Mouse (Mus musculus) CD4-positive, CD25-positive, alpha-beta regulatory T cell, adult 4 months (primary cell): ENCODE data around the gene Phtf2. TPM values are rescaled to one million over a fixed set of nuclear protein-coding genes. Genes with fewer than 3 reads are reported as not detected.

Experiments
- ATAC-seq: one replicate; pipeline ENCODE4 v1.8.0; 2017
- polyA plus RNA-seq, 2 experiments: library from polyadenylated mRNA; unstranded; fragments of 100-300 nt; shearing (Covaris generic); gene quantifications; one replicate each; pipeline ENCODE4 v1.2.1; 2017

Phtf2 gene
- 10 to 100 TPM; 46.0 to 49.2 TPM for polyA plus RNA-seq

GRCm38 (mm10) chr5:20881915-20882800, at the start of gene Phtf2, which contains the start of gene Tmem60:
Gene Phtf2, minus strand, starts transcription at chr5:20882124.
Gene Tmem60, plus strand, starts transcription at chr5:20882191.
- ATAC-seq = peak; percentile 88

DNA sequence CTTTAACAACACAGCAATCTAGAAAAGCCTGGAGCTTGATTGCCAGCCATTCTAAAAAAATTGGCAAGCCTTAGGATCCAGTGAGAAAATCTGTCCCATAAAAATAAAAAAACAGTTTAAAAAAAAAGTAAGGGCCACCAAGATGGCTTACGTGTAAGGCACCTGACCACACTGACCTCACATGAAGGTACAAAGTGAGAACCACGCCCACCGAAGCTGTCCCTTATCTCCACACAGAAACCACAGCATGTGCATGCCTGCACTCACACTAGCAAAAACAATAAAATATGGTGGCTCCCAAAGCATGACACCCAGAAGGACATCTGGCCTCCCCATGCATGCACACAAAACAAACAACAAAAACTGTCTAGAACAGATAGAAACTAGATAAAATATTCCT, 49.4 kb upstream of the Phtf2 start:
- ATAC-seq = peak; percentile 42

DNA sequence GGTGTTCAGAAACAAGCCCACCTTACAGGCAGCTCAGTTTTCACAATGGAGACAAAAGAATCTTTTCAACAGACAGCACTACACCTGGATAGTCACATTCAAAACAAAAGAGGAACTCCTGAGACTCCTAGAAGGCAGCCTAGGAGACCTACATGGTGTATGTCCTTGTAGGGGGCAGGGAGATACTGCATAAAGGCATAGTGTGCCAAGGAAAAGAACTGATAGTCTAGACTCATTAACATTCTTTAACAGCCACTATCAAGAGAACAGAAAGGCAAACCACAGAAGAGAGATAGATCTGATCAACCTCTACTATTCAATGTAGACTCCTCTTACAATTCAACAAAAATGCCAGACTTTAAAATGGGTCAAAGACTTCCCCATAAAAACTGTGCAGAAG, 48.5 kb upstream of the Phtf2 start:
- ATAC-seq = no peak

DNA sequence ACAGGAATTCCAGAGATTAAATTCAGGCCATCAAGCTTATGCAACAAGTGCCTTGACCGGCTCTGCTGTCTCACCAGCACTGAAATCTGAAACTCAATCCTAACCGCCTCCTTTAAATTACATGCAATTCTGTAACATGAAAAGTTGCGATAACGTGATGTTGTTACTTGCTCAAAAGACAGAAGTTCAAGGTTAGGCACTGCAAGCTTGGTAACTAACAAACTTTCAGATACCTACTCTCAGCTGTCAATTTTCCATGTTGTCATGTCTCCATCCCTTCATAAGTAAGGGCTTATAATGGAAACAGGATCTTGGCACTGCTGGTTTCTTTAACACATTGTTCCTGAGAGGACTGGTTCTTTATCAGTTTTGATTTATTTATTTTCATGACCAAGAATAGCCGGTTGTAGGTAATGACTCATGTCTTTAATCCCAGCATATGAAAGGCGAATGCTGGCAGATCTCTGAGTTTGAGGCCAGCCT, 47.8 kb upstream of the Phtf2 start:
- no peak for ATAC-seq

DNA sequence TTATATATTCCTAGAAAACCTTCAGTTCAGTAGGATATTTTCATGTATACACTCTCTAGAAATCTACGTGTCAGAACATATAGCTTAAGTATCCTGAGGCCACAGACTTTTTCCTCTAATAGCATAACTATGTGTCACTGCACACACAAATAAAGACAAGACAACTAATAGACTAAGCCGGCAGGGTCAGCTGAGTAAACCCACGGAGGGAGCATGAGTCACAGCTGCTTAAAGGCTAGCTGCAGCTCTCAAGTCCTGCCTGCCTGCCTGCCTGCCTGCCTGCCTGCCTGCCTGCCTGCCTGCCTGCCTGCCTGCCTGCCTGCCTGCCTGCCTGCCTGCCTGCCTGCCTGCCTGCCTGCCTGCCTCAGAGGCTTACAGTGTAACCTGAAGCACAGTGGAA, 43.5 kb upstream of the Phtf2 start:
- no peak for ATAC-seq

DNA sequence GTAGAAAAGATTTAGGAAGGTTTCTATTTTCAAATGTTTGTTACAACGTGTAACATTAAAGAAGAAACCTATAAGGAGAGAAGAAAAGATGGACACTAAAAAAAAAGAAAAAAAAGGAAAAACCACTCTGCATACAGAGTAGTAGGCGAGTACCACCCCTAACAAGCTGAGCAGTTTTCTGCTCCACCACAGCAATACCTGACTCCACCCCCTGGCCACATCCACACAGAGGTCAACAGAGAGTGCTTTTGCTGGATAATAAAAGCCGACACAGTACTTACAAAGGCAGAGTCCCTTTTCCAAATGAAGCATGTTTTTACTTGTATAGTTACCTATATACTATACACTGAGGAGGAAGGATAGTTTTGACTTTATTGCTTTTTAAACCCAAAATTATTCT, 42.7 kb upstream of the Phtf2 start:
- ATAC-seq = no peak

- no peak for ATAC-seq
Observed at GRCm38 (mm10) chr5:20919566-20919965, 37.6 kb upstream of the Phtf2 start.

DNA sequence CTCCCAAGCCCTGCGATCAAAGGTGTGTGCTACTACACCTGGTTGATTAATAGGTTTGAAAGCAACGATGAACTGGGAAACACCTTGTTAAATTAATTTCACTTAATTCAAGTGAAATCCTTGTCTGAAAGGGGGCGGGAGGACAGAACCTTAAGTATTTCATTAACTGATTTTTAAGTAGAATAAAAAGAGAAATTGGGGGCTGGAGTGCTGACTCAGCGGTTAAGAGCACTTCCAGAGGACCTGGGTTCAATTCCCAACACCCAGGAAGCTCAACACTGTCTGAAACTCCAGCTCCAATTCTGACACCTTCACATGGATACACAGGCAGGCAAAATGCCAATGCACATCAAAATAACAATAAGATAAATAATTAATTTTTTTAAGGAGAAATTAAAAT, 37.0 kb upstream of the Phtf2 start:
- ATAC-seq = no peak

GRCm38 (mm10) chr5:20913372-20914275, 31.7 kb upstream of the Phtf2 start:
- ATAC-seq = peak; percentile 88

DNA sequence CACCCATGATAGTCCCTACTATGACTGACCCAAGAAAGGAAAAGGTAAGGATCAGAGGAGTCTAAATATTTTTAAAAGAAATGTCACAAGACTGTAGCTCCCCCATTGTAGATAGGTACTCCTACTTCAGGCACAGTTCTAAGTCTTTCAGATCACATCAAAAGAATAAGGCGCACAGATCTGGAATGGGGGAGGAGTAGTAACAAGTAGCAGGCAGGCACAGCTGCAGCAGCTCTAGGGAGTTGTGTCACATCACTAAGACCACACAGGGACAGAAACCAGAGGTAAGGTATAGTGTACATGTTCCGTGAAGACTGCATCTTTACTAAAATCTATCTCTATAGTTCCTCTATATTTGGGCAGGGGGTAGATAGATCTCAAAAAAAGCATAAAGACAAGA, 29.8 kb upstream of the Phtf2 start:
- no peak for ATAC-seq

DNA sequence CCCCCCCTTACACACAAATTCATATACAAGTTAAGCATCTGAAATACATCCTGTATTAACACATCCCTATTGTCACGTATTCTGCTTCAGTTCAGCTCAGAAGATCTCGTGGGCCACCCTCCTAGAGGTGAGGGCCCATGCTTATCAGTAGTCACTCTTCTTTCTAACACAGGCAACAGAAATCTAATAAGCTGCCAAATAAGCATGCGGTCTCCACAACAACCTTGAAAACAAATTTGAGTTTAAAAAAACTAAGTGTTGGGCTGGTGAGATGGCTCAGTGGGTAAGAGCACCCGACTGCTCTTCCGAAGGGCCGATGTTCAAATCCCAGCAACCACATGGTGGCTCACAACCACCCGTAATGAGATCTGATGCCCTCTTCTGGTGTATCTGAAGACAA, 24.3 kb upstream of the Phtf2 start:
- no peak for ATAC-seq

DNA sequence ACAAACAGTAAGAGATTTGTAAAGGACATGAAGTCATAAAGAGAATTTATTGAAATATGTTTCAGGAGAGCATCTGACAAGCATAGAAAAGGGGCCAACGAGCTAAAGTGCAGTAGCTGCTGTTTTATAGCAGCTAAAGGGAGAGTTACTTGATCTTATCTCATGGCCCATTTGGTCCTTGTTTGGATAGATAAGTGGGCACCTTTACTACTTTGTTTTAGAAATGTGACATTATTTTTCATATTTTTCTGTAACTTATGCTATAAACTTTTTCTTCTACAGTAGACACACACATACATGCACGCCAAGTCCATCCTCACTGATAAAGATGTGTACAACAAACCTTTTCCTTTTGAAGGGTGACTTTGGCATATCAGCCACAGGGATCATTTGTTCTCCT, 23.5 kb upstream of the Phtf2 start:
- ATAC-seq = no peak

DNA sequence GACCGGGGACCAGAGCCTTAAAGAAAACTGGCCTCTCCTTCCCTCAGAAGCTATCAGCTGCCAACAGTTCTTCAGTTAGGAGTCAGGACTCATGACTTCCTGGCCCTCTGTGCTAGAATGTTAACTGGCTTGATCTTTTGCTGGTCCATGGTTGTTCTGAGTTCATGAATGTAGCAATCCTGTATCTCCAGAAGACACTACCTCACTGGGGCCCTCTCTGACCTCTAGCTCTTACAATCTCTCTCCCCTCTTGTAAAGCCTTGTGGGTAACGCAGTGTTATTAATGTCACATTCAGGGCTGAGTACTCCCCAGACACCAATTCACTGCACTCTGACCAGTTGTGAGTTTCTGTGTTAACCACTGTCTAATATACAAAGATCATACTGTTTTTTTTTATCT, 22.7 kb upstream of the Phtf2 start:
- no peak for ATAC-seq

- no peak for ATAC-seq
Observed at GRCm38 (mm10) chr5:20897446-20898167, 15.7 kb upstream of the Phtf2 start.

- ATAC-seq = no peak
Observed at GRCm38 (mm10) chr5:20884036-20884620, 2.2 kb upstream of the Phtf2 start.

DNA sequence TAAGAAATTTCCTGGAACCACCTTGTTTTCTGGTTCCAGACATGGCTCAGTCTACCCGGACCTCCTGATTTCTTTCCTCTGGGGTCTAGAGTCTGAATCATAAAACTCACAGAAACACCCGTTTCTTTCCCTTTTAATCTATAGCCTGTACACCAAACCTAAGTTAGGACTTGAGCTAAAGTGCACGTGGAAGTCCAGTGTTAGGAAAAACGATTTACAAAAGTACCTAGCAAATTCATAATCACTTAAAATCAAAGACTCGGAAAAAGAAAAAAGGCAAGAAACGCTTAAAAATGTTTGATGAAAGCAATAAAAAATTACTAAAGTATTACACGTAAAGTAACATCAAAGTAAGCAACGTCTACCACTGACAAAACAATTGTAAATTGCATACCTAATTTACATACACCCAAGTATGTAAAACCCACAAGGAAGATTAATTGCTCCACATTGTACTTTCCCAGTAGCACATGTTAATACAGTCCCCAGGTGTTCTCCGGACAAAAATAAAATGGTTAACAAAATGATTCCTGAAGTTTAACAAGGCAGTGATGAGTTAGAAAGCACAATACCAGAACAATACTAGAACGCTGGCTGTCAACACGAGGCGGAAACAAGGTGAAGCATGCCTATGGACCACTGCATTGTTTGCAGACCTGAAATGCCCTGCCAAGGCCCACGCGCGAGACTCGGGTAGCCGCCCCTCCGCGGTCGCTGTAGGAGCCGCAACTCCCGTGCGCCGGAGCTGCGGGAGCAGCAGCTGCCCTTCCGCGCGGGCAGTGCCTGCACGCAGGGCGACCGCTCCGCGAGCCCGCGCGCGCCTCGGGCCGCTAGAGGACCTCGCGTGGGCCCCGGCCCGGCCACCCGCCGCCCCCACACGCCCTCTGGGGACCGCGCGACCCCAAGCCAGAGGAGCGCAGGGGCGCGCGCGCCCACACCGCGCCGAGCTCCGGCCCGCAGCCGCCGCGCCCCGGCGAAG, 838 bp downstream of the Phtf2 start:
- peak; percentile 0 for ATAC-seq

- ATAC-seq = no peak
Observed at GRCm38 (mm10) chr5:20880386-20880785, 1.5 kb downstream of the Phtf2 start.

- ATAC-seq = peak; percentile 32
Observed at GRCm38 (mm10) chr5:20876934-20877426, 4.9 kb downstream of the Phtf2 start.

DNA sequence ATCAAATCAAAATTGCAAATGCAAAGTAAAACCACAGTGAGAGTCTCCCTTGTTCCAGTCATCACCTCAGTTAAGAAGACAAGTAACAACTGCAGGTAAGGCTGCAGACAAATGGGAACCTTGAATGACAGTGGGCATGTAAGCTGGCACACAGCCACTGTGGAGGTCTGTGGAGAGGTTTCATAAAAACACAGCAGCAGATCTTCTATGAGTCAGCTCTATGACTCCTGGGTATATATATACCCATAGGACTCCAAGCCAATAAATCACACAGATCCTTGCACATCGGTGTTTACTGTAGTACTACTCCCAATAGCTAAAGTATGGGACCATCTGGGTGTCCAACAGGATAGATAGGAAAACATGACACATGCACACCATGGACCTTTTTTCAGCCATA, 8.8 kb downstream of the Phtf2 start:
- ATAC-seq = no peak

GRCm38 (mm10) chr5:20865193-20865755, 16.6 kb downstream of the Phtf2 start:
- ATAC-seq = peak; percentile 51
